Mouse (Mus musculus) ZHBTc4 (cell line): ENCODE results near the gene Plekhs1.
"Not testable (repeated sequence)": the region's sequence is repeated elsewhere in the genome, so short reads cannot be mapped to it uniquely, and the experiment has no call there.

ENCODE experiments used
- DNase-seq: peaks from one replicate; pipeline ENCODE4 v3.0.0-alpha.2; 2011; ENCODE audit warnings: low read depth, low spot score

Gene Plekhs1

DNA sequence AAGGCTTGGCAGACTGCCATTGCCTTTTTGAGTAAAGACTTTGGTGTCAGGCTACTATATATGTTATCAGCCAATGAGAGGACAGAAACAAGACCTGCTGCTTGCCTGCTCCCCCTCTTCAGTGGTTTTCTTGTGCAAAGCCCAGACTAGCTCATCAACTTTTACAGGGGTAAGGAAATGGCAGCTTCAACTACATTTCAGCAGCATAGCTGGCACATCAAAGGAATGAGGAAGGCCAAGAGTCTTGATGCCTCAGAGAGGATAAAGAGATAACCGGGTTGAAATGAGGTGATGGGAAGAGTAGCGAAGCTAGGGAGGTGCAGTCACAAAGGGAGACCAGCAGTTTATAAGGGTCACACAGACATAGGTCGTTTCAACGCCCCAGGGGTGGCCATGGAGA, 3.9 kb upstream of the Plekhs1 start:
- DNase-seq = no peak

GRCm38 (mm10) chr19:56459154-56460050, 2.0 kb upstream of the Plekhs1 start:
- DNase-seq = no peak

GRCm38 (mm10) chr19:56460241-56460640, 1.2 kb upstream of the Plekhs1 start:
- DNase-seq = no peak

GRCm38 (mm10) chr19:56462786-56463185, 1.3 kb downstream of the Plekhs1 start:
- no peak for DNase-seq

- DNase-seq = peak; percentile 17
These were observed 5.0 kb downstream of the Plekhs1 start for GRCm38 (mm10) chr19:56466486-56466885.

DNA sequence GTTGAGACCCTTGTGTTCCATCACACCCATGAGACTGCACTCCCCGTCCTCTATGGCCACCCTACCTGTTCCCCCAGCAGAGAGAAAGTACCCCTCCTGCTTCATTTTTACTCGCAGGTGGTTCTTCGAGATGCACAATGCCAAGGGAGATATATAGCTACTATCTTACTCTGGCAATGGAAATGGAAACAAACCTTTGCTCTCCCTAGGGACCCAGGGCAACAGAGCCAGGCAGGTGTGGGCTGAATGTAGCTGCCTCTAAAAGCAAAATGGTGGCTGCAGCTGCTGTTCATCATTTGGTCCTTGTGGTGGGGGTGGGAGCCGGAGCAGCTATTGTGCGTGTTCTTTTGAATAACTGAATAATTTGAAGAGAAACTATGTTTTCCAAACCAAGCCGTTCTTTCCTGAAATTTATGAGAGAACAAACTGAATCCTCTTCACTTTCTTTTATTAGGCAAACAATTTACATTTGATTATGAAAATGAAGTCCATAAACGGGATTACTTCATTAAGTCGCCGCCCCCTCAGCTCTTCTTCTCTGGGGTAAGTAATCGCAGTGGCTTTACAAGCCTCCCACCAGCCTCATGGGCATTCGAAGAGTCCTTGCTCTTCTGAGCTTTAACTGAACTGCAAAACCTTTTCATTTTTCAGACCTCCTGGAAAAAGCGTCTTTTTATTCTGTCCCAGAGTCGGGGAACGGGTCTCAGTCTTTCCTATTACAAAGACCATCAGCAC, 9.0 kb downstream of the Plekhs1 start:
- no peak for DNase-seq

- no peak for DNase-seq
These were observed 10.5 kb downstream of the Plekhs1 start for GRCm38 (mm10) chr19:56471934-56472333.

- peak; percentile 87 for DNase-seq
These were observed 13.6 kb downstream of the Plekhs1 start for GRCm38 (mm10) chr19:56474869-56475550.

- DNase-seq = no peak
These were observed 15.1 kb downstream of the Plekhs1 start for GRCm38 (mm10) chr19:56476546-56476945.

- no peak for DNase-seq
These were observed 15.8 kb downstream of the Plekhs1 start for GRCm38 (mm10) chr19:56477253-56477652.

GRCm38 (mm10) chr19:56477832-56478231, 16.4 kb downstream of the Plekhs1 start:
- DNase-seq = peak; percentile 28

DNA sequence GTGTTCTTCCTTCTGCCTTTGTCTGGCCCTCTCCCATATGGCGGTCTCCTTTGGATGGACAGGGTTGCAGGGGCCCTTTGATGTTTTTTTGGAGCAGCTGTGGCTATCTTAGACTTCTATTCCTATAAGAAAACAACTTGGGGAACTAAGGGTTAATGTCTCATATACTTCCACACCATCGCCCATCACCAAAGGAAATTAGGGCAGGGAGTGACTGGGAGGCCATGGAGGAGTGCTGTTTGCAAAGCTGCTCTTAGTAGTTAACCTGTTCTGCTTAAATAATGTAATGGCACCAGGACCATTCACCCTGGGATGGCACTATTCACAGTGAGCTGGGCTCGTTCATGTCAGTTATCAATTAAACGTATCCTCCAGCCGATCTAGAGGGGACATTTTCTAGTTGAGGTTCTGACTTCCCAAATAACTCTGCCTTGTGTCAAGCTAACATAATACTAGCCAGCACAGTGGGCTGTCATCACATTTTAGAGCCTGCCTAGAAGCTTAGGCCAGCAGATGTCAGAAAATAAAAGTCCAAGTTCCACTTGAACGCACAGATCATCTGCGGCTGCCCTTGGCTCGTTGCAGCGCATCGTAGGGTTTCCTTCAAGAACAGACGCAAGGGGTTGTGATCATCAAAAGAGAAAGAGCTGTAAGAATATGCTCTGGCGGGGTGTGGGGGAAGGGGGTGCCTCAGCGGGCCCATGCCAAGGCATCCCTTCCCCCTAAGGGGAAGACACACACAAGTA, 23.4 kb downstream of the Plekhs1 start:
- DNase-seq = no peak

DNA sequence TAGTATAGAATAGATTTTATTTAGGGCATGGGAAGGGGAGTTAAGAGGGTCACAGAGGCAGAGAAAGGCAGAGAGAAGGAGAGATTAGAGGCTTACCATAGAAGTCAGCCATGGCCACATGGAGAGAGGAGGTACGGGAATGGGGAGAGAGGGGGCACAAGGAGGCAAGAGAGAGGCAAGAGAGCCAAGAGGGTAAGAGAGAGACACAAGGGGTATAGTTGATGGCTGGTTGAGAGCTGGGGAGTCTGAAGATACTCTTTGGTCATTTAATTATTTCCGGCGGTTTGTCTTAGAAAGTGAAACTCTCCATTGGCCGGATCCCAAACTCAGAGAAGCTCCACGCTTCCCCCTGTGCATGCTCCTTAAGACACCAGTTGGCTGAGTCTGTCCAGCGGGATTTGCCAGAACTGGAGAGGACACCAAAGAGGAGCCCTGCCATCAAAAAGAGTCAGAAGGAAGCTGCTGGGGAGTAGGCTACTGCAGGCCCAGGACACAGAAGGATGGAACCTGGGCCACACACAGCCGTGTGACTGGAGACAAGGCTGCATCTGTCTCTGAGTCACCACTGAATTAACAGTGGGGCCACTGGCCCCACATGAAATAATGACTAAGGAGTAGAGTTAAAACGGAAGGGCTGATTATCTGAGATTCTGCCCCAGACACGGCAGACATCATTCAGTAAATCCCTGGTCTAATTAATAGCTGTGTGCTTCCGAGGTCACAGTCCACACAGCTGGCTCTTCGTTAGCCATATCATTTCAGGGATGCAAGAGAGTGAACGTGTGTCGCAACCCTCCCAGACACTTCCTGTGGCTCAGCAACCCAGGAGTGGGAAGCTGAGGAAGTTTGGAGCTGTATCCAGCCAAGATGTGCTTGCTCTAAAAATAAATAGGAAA, 24.2 kb downstream of the Plekhs1 start:
- no peak for DNase-seq

DNA sequence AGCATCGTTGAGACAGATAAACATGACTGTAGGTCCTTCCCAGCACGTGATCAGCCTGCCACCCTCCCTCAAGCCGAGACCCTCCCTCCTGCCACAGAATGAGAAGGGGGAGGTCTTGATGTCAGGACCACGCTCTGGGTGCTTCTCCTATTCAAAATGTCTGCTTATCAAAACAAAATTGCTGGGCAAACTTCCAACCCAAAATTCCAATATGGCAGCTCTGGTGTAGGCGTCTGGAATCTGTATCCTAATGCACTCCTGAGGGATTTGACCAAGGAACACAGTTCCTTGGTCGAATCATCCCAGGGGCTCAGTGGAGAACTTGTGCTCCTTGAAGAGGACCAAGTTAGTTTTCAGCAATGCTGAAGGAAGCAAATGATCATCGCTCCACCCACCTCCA, 25.5 kb downstream of the Plekhs1 start:
- no peak for DNase-seq

- DNase-seq = no peak
These were observed 25.9 kb downstream of the Plekhs1 start for GRCm38 (mm10) chr19:56487339-56487738.

- no peak for DNase-seq
These were observed 28.2 kb downstream of the Plekhs1 start for GRCm38 (mm10) chr19:56489601-56490000.

GRCm38 (mm10) chr19:56494157-56494556, 32.7 kb downstream of the Plekhs1 start:
- DNase-seq = not testable (repeated sequence)

GRCm38 (mm10) chr19:56503069-56503468, 41.6 kb downstream of the Plekhs1 start:
- not testable (repeated sequence) for DNase-seq

GRCm38 (mm10) chr19:56503525-56503924, 42.1 kb downstream of the Plekhs1 start:
- DNase-seq = not testable (repeated sequence)

- DNase-seq = not testable (repeated sequence)
These were observed 49.8 kb downstream of the Plekhs1 start for GRCm38 (mm10) chr19:56511207-56511606.
